Mouse (Mus musculus) CH12F3 (cell line): ENCODE measurements around the gene Zmiz1.

Source experiments
- in situ Hi-C: fragments of 300-500 bp; cut with MboI; formaldehyde crosslinking; loops from 2 replicates; pipeline ENCODE4 v1.14.3; 2020; ENCODE audit warnings: low sequenced_read_pairs

Gene Zmiz1

GRCm38 (mm10) chr14:25510987-25511386 lies 52.0 kb downstream of the Zmiz1 start:
- in situ Hi-C loops, result no loop called here

GRCm38 (mm10) chr14:25511564-25511963 lies 52.6 kb downstream of the Zmiz1 start:
- in situ Hi-C loops, result no loop called here

DNA sequence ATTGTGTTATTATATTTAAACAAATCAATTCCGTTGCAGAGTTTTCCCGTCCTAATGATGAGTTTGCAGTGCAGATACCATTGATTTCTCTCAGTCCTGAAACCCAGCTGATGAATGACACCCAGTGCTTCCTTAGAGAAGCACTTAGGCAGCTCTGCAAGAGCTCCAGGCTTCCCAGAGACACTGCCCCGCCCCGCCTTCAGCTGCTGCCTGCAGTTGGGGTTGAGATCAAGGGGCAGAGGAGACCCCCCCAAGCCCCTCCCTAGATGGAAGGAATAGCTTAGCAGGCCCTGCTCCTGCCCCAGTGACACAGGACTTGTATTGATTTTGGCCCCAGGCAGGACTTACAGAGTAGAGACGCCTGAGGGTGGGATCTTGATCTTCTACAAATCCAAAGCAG lies 53.0 kb downstream of the Zmiz1 start:
- in situ Hi-C loops, result no loop called here

DNA sequence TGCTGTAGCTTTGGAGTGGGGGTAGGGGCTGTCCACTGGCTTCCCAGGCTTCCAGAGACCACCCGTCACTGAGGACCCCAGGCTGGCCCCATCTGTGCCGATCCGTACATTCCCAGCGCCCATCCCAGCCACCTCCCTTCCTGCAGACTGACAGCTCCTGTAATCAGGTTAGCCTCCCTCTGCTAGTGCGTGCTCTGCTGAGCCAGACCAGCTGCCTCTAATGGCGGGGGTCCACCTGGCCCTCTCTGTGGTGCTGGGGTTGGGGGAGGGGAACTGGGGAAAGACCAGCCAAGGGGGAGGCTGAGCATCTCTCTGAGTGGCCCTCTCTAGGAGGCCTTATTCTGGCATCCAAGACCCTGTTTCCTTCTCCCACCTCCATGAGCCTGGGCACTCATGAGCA lies 53.8 kb downstream of the Zmiz1 start:
- in situ Hi-C loops, result no loop called here

- in situ Hi-C loops, result no loop called here
Observed at GRCm38 (mm10) chr14:25513496-25513895, 54.5 kb downstream of the Zmiz1 start.

DNA sequence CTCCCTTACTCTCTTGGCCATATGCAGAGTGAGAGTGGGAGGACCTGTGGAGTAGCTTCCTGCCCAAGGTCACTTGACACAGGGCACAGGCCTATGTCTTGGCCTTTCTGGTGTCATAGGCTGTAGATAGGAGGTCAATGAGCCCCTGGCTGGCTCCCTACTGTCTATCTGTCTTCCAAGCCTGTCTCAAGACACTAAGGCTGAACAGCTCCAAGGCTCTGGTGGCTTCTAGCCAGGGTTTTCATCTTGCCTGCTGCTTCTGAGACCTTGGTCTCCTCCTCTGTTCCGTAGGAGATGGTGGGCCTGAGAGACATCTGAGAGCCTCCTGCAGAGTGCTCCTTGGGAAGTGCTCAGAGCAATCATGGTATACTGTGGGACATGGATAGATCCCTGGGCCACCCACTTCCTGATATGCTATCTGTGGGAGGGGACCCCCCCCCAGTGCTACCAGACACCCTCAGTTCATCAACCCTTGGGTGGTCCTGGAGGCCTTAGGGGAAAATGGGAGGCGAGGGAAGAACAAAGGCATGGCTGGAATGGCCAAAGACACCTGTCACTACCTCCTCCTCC lies 56.0 kb downstream of the Zmiz1 start:
- in situ Hi-C loops, result no loop called here

DNA sequence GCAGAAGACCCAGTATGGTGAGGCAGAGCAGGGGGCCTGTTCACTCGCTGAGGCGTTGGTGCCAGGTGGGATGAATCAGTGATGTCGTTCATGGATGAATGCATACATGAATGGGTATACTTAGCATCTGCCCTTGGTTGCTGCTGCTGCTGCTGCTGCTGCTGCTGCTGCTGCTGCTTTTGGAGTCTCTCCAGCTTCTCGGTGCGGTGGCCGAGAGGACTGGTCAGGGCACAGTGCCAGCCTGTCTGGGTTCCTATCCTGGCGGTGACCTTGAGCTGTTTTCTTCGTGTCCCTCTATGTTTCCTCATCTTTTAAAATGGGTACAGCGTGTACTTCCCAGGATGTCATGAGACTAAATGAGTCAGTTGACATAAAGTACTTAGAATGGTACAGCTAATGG lies 56.9 kb downstream of the Zmiz1 start:
- in situ Hi-C loops, result no loop called here

- in situ Hi-C loops, result no loop called here
Observed at GRCm38 (mm10) chr14:25516640-25517591, 57.9 kb downstream of the Zmiz1 start.

- in situ Hi-C loops, result no loop called here
Observed at GRCm38 (mm10) chr14:25518645-25519044, 59.7 kb downstream of the Zmiz1 start.

DNA sequence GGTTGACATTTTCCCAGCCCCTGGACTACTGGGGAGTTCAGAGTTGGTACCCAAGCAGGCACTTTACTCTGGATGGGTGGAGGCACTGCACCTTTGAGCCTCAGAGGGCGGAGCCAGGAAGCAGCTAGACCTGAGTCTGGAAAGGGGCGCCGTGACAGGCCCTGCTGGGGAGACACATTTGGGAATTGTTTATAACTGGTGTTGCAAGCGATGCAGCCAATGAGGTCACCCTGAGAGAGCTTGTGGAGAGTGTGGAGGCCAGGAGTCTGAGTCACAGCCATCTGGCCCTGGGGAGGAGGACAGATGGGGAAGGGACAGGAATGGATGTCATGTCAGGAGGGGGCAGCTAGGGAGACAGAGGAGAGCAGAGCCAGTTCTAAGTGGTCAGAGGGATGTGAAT lies 60.7 kb downstream of the Zmiz1 start:
- in situ Hi-C loops, result no loop called here

- in situ Hi-C loops, result no loop called here
Observed at GRCm38 (mm10) chr14:25520589-25520988, 61.6 kb downstream of the Zmiz1 start.

- in situ Hi-C loops, result no loop called here
Observed at GRCm38 (mm10) chr14:25520991-25521390, 62.0 kb downstream of the Zmiz1 start.

- in situ Hi-C loops, result no loop called here
Observed at GRCm38 (mm10) chr14:25521500-25521899, 62.5 kb downstream of the Zmiz1 start.

GRCm38 (mm10) chr14:25522415-25522814 lies 63.4 kb downstream of the Zmiz1 start:
- in situ Hi-C loops, result no loop called here

DNA sequence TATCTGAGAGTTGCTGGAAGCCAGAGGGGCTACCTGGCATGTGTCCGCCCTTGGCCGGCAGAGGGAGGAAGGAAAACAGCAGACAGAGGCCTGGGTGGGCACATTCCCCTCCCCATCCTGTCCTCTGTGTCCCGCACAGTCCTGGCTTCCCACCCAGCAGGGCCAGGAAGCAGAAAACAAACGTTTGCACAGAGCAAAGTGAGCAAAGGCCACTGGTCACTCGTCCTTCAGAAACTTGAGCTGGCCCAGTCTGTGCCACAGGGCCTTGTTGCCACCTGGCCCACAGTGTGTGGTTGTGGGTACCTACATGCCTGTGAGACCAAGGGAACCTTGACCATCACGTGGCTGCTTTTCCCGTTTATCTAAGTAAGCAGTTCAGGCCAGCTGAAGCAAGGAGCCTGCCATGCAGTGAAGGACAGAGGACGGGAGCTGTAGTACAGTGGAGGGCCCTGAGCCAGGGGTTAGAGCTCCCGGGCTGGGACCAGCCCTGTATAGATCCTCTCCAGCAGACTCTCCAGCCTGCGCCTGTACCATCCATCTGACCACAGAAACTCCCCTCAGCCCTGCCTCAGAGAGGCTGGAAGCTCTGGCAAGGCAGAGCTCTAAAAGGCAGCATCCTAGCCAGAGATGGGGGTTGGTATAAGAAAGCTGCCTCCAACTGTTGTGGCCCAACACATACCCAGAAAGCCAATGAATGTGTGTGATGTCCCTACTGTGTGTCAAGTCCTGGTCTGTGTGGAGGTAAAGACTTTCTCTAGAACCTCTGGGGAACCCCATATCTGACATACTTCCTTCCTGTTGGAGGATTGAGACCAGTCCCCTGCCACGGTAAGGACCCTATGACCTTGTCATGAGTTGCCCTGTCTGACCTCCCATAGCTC lies 64.5 kb downstream of the Zmiz1 start:
- in situ Hi-C loops, result no loop called here

GRCm38 (mm10) chr14:25524111-25524495 lies 65.1 kb downstream of the Zmiz1 start:
- in situ Hi-C loops, result no loop called here

DNA sequence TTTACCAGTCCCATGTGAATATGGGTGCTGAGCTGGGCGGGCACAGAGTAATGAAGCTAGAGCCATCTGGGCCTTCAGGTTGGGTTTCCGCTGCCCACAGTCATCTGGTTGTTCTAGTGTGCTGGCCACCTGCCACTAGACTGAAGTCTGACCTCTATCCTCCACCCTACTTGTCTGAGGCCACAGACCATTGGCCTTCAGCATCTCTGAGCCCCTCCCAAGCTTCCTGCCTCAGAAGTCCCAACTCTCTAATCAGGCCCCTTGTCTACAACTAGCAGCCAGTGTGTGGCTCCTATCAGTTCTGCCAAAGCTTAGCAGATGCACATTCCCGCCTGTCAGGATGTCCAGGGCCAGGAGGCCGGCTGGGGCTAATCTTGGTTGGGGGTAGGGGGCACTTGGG lies 65.9 kb downstream of the Zmiz1 start:
- in situ Hi-C loops, result no loop called here

GRCm38 (mm10) chr14:25525729-25526128 lies 66.7 kb downstream of the Zmiz1 start:
- in situ Hi-C loops, result no loop called here

DNA sequence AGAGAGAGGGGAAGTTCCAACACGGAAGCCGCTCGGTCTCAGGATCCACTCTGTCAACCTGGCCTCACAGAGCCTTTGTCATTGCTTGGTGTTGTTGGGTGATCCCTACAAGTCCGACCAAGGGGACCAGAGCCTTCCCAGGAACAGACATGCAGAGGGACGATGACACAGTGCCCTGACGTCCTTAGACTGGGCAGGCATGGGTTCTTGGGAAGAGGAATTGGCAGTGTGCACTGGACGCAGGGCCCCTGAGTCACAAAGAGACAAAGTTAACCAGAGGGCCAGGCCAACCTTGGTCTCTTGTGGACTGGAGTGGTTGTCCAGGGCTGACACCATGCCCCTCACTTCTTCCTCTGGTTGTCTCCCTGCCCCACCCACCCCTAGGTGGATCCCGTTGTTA lies 67.9 kb downstream of the Zmiz1 start:
- in situ Hi-C loops, result no loop called here

DNA sequence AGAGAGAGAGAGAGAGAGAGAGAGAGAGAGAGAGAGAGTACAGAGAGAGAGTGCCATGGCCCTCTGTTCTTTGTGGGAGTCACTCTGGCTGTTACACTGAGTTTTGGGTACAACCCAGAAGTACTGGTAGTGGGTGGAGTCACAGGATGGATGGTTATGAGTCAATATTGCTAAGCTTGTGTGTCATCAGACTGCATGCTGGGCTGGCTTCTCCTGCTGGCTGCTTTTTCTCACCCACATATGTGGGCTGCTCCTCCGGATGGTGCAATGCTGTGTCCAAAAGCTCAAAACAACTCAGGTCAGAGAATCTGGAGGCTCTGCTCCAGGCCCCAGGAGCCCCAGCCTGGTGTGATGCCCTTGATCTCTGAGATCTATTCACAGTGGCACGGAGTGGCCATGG lies 68.3 kb downstream of the Zmiz1 start:
- in situ Hi-C loops, result no loop called here

DNA sequence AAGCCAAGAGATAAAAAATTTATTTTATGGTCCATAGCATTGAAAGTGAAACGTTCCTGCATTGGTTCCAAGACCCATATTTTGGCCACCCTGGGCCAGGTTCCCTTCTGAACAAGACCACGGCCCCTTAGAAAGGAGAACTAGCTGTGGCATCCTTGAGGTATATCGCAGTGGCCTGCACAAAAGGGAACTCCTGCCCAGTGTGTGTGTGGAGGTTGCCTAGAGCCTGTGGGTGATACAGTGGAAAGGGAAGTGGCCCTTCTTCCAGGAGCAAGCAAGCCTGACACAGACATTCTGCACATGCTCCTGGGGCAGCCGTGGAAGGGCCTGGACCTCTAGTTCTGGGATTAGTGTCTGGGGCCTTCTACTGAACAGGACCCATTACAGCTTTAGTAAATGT lies 71.4 kb downstream of the Zmiz1 start:
- in situ Hi-C loops, result no loop called here
